Mouse (Mus musculus): ENCODE results near the gene Cd200.

- no peak for TF ChIP-seq CTCF (IDR thresholded peaks at IDR 0.05; ENCODE audit: low read depth)
- TF ChIP-seq EP300 (IDR thresholded peaks at IDR 0.05; ENCODE audit: low read depth), result no peak
These were observed 29.9 kb downstream of the Cd200 start for GRCm38 (mm10) chr16:45378959-45379358.
